Mouse (Mus musculus): Measurements from ENCODE around the gene Abca6. TPM values are rescaled to one million over a fixed set of nuclear protein-coding genes. Genes with fewer than 3 reads are reported as not detected.

Gene Abca6
- polyA plus RNA-seq, 1 experiment from 2014 or later, result 0.17 TPM

GRCm38 (mm10) chr11:110237466-110237865 is 14.1 kb downstream of the Abca6 start:
- H3K27me3 ChIP-seq (ENCODE audit: control insufficient read depth, insufficient read depth, low read length), result no peaks in the 10 kb centered on the region
- H3K4me3 ChIP-seq (ENCODE audit: low read depth, low read length), result no peak overlapping the region
- H3K4me1 ChIP-seq (ENCODE audit: control insufficient read depth, insufficient read depth, low read length), result no peaks in the 10 kb centered on the region
- no peak overlapping the region for H3K27ac ChIP-seq (ENCODE audit: low read depth, low read length)
- no peak overlapping the region for H3K9ac ChIP-seq (replicated peaks; ENCODE audit: low read depth, low read length)
- 93% methylated on average over 2 of the region's 2 CpGs for WGBS
- ATAC-seq (ENCODE audit: low read depth), result no peak
- H3K36me3 ChIP-seq (ENCODE audit: control insufficient read depth, insufficient read depth, low read length), result no peaks in the 10 kb centered on the region
- H3K4me2 ChIP-seq (ENCODE audit: low read depth, low read length), result no peak overlapping the region
- no peaks in the 10 kb centered on the region for H3K9me3 ChIP-seq (ENCODE audit: control insufficient read depth, low read length)

- H3K27me3 ChIP-seq (ENCODE audit: control insufficient read depth, insufficient read depth, low read length), result no peaks in the 10 kb centered on the region
- no peak for ATAC-seq (ENCODE audit: low read depth)
- H3K9ac ChIP-seq (replicated peaks; ENCODE audit: low read depth, low read length), result no peak overlapping the region
- no peak overlapping the region for H3K4me2 ChIP-seq (ENCODE audit: low read depth, low read length)
- no peaks in the 10 kb centered on the region for H3K36me3 ChIP-seq (ENCODE audit: control insufficient read depth, insufficient read depth, low read length)
- no peak overlapping the region for H3K4me3 ChIP-seq (ENCODE audit: low read depth, low read length)
- no peaks in the 10 kb centered on the region for H3K4me1 ChIP-seq (ENCODE audit: control insufficient read depth, insufficient read depth, low read length)
- no peaks in the 10 kb centered on the region for H3K9me3 ChIP-seq (ENCODE audit: control insufficient read depth, low read length)
- no peak overlapping the region for H3K27ac ChIP-seq (ENCODE audit: low read depth, low read length)
Measured at GRCm38 (mm10) chr11:110232975-110233374, 18.6 kb downstream of the Abca6 start.

- Histone ChIP-seq H3K36me3 (ENCODE audit: control insufficient read depth, insufficient read depth, low read length) (no peaks in the 10 kb centered on the region), H3K9ac (replicated peaks; ENCODE audit: low read depth, low read length) (no peak overlapping the region), H3K27me3 (ENCODE audit: control insufficient read depth, insufficient read depth, low read length) (no peaks in the 10 kb centered on the region), H3K4me2 (ENCODE audit: low read depth, low read length) (no peak overlapping the region), H3K4me3 (ENCODE audit: low read depth, low read length) (no peak overlapping the region), H3K9me3 (ENCODE audit: control insufficient read depth, low read length) (no peaks in the 10 kb centered on the region), H3K4me1 (ENCODE audit: control insufficient read depth, insufficient read depth, low read length) (no peaks in the 10 kb centered on the region), H3K27ac (ENCODE audit: low read depth, low read length) (no peak overlapping the region)
- no peak for ATAC-seq (ENCODE audit: low read depth)
Measured at GRCm38 (mm10) chr11:110217118-110217517, 34.5 kb downstream of the Abca6 start.

- no peak overlapping the region for H3K9ac ChIP-seq (replicated peaks; ENCODE audit: low read depth, low read length)
- no peaks in the 10 kb centered on the region for H3K27me3 ChIP-seq (ENCODE audit: control insufficient read depth, insufficient read depth, low read length)
- no peak overlapping the region for H3K4me3 ChIP-seq (ENCODE audit: low read depth, low read length)
- H3K36me3 ChIP-seq (ENCODE audit: control insufficient read depth, insufficient read depth, low read length), result no peaks in the 10 kb centered on the region
- no peak for ATAC-seq (ENCODE audit: low read depth)
- H3K27ac ChIP-seq (ENCODE audit: low read depth, low read length), result no peak overlapping the region
- no peaks in the 10 kb centered on the region for H3K4me1 ChIP-seq (ENCODE audit: control insufficient read depth, insufficient read depth, low read length)
- 91% methylated on average over 5 of the region's 5 CpGs for WGBS
- H3K9me3 ChIP-seq (ENCODE audit: control insufficient read depth, low read length), result no peaks in the 10 kb centered on the region
- no peak overlapping the region for H3K4me2 ChIP-seq (ENCODE audit: low read depth, low read length)
Measured at GRCm38 (mm10) chr11:110203930-110204329, 47.6 kb downstream of the Abca6 start.

GRCm38 (mm10) chr11:110198882-110199281 is 52.7 kb downstream of the Abca6 start:
- Histone ChIP-seq H3K9me3 (ENCODE audit: control insufficient read depth, low read length) (no peaks in the 10 kb centered on the region), H3K27ac (ENCODE audit: low read depth, low read length) (no peak overlapping the region), H3K4me2 (ENCODE audit: low read depth, low read length) (no peak overlapping the region), H3K36me3 (ENCODE audit: control insufficient read depth, insufficient read depth, low read length) (no peaks in the 10 kb centered on the region), H3K4me3 (ENCODE audit: low read depth, low read length) (no peak overlapping the region), H3K9ac (replicated peaks; ENCODE audit: low read depth, low read length) (no peak overlapping the region), H3K27me3 (ENCODE audit: control insufficient read depth, insufficient read depth, low read length) (no peaks in the 10 kb centered on the region), H3K4me1 (ENCODE audit: control insufficient read depth, insufficient read depth, low read length) (no peaks in the 10 kb centered on the region)
- WGBS, result 75% methylated on average over 3 of the region's 3 CpGs
- ATAC-seq (ENCODE audit: low read depth), result no peak

- H3K4me2 ChIP-seq (ENCODE audit: low read depth, low read length), result no peak overlapping the region
- ATAC-seq (ENCODE audit: low read depth), result no peak
- H3K9ac ChIP-seq (replicated peaks; ENCODE audit: low read depth, low read length), result no peak overlapping the region
- no peaks in the 10 kb centered on the region for H3K36me3 ChIP-seq (ENCODE audit: control insufficient read depth, insufficient read depth, low read length)
- no peaks in the 10 kb centered on the region for H3K4me1 ChIP-seq (ENCODE audit: control insufficient read depth, insufficient read depth, low read length)
- H3K27me3 ChIP-seq (ENCODE audit: control insufficient read depth, insufficient read depth, low read length), result no peaks in the 10 kb centered on the region
- 94% methylated on average over 8 of the region's 8 CpGs for WGBS
- no peak overlapping the region for H3K4me3 ChIP-seq (ENCODE audit: low read depth, low read length)
- H3K9me3 ChIP-seq (ENCODE audit: control insufficient read depth, low read length), result no peaks in the 10 kb centered on the region
- no peak overlapping the region for H3K27ac ChIP-seq (ENCODE audit: low read depth, low read length)
Measured at GRCm38 (mm10) chr11:110196561-110197306, 54.8 kb downstream of the Abca6 start.

- no peak overlapping the region for H3K4me3 ChIP-seq (ENCODE audit: low read depth, low read length)
- H3K27ac ChIP-seq (ENCODE audit: low read depth, low read length), result no peak overlapping the region
- H3K4me1 ChIP-seq (ENCODE audit: control insufficient read depth, insufficient read depth, low read length), result no peaks in the 10 kb centered on the region
- no peak for ATAC-seq (ENCODE audit: low read depth)
- no peaks in the 10 kb centered on the region for H3K27me3 ChIP-seq (ENCODE audit: control insufficient read depth, insufficient read depth, low read length)
- no peak overlapping the region for H3K9ac ChIP-seq (replicated peaks; ENCODE audit: low read depth, low read length)
- WGBS, result 97% methylated on average over 4 of the region's 4 CpGs
- H3K4me2 ChIP-seq (ENCODE audit: low read depth, low read length), result no peak overlapping the region
- H3K9me3 ChIP-seq (ENCODE audit: control insufficient read depth, low read length), result no peaks in the 10 kb centered on the region
- no peaks in the 10 kb centered on the region for H3K36me3 ChIP-seq (ENCODE audit: control insufficient read depth, insufficient read depth, low read length)
Measured at GRCm38 (mm10) chr11:110195310-110195709, 56.3 kb downstream of the Abca6 start.

- Histone ChIP-seq H3K9me3 (ENCODE audit: control insufficient read depth, low read length) (no peaks in the 10 kb centered on the region), H3K9ac (replicated peaks; ENCODE audit: low read depth, low read length) (no peak overlapping the region), H3K4me2 (ENCODE audit: low read depth, low read length) (no peak overlapping the region), H3K4me3 (ENCODE audit: low read depth, low read length) (no peak overlapping the region), H3K27ac (ENCODE audit: low read depth, low read length) (no peak overlapping the region), H3K27me3 (ENCODE audit: control insufficient read depth, insufficient read depth, low read length) (no peaks in the 10 kb centered on the region), H3K36me3 (ENCODE audit: control insufficient read depth, insufficient read depth, low read length) (no peaks in the 10 kb centered on the region), H3K4me1 (ENCODE audit: control insufficient read depth, insufficient read depth, low read length) (no peaks in the 10 kb centered on the region)
- ATAC-seq (ENCODE audit: low read depth), result no peak
- 98% methylated on average over 3 of the region's 3 CpGs for WGBS
Measured at GRCm38 (mm10) chr11:110171212-110171611, 80.4 kb downstream of the Abca6 start.

- Histone ChIP-seq H3K27ac (ENCODE audit: low read depth, low read length) (no peak within 1 kb of the TSS), H3K4me2 (ENCODE audit: low read depth, low read length) (no peak within 1 kb of the TSS), H3K9me3 (ENCODE audit: control insufficient read depth, low read length) (no peaks in the 10 kb centered on the region), H3K4me3 (ENCODE audit: low read depth, low read length) (no peak within 1 kb of the TSS), H3K36me3 (ENCODE audit: control insufficient read depth, insufficient read depth, low read length) (no peaks in the 10 kb centered on the region), H3K4me1 (ENCODE audit: control insufficient read depth, insufficient read depth, low read length) (no peaks in the 10 kb centered on the region), H3K27me3 (ENCODE audit: control insufficient read depth, insufficient read depth, low read length) (no peaks in the 10 kb centered on the region), H3K9ac (replicated peaks; ENCODE audit: low read depth, low read length) (no peak within 1 kb of the TSS)
- no peak for ATAC-seq (ENCODE audit: low read depth)
- WGBS, result 61% methylated on average over 12 of the region's 12 CpGs
Measured at GRCm38 (mm10) chr11:110167459-110168251, 83.9 kb downstream of the Abca6 start, which contains the start of gene Abca9. TSS of gene Abca9 (minus strand) at chr11:110168196.

All from neural tube, embryonic 14.5 days (tissue).